Mouse (Mus musculus): ENCODE measurements around the gene Cbln1. TPM values are rescaled to one million over a fixed set of nuclear protein-coding genes. Genes with fewer than 3 reads are reported as not detected.

Cbln1 gene
- polyA plus RNA-seq, 1 experiment from 2014 or later: not detected

Other genes starting within 250 kb of the Cbln1 start
- gene 4933402J07Rik, start 91.2 kb upstream of the Cbln1 start, polyA plus RNA-seq (2015; fragmentation: Nextera tagmentation; extraction: Ambion mirVana): not detected in 2 replicates